Mouse (Mus musculus): ENCODE results near the gene Abcf2. TPM values are rescaled to one million over a fixed set of nuclear protein-coding genes. Genes with fewer than 3 reads are reported as not detected.
A peak's percentile ranks its signal among the peaks of the same experiment; 100 is the strongest.

The Abcf2 gene
- total RNA-seq, 4 experiments from 2014 or later, result 80.5 to 93.3 (median 83.7) TPM

GRCm38 (mm10) chr5:24602751-24603343 is 25.6 kb upstream of the Abcf2 start:
- DNase-seq (ENCODE audit: low spot score in 2 of 2), result peak in 1 of 2 experiments; percentile 51

- DNase-seq (ENCODE audit: low spot score in 2 of 2), result no peak
Observed at GRCm38 (mm10) chr5:24601911-24602750, 24.9 kb upstream of the Abcf2 start.

GRCm38 (mm10) chr5:24601071-24601835 is 24.0 kb upstream of the Abcf2 start:
- no peak for DNase-seq (ENCODE audit: low spot score in 2 of 2)

- no peak for DNase-seq (ENCODE audit: low spot score in 2 of 2)
Observed at GRCm38 (mm10) chr5:24600236-24600635, 23.0 kb upstream of the Abcf2 start.

GRCm38 (mm10) chr5:24599137-24599536 is 21.9 kb upstream of the Abcf2 start:
- DNase-seq (ENCODE audit: low spot score in 2 of 2), result no peak

- DNase-seq (ENCODE audit: low spot score in 2 of 2), result no peak
Observed at GRCm38 (mm10) chr5:24598570-24599006, 21.3 kb upstream of the Abcf2 start.

- DNase-seq (ENCODE audit: low spot score in 2 of 2), result no peak
Observed at GRCm38 (mm10) chr5:24597901-24598569, 20.8 kb upstream of the Abcf2 start.

GRCm38 (mm10) chr5:24597221-24597728 is 20.0 kb upstream of the Abcf2 start:
- DNase-seq (ENCODE audit: low spot score in 2 of 2), result peak in 1 of 2 experiments; percentile 70

GRCm38 (mm10) chr5:24596519-24597171 is 19.4 kb upstream of the Abcf2 start:
- peak in 1 of 2 experiments; percentile 84 for DNase-seq (ENCODE audit: low spot score in 2 of 2)

GRCm38 (mm10) chr5:24595786-24596380 is 18.6 kb upstream of the Abcf2 start:
- DNase-seq (ENCODE audit: low spot score in 2 of 2), result no peak

- no peak for DNase-seq (ENCODE audit: low spot score in 2 of 2)
Observed at GRCm38 (mm10) chr5:24595261-24595660, 18.0 kb upstream of the Abcf2 start.

- DNase-seq (ENCODE audit: low spot score in 2 of 2), result no peak
Observed at GRCm38 (mm10) chr5:24594346-24594745, 17.1 kb upstream of the Abcf2 start.

GRCm38 (mm10) chr5:24593928-24594327 is 16.7 kb upstream of the Abcf2 start:
- no peak for DNase-seq (ENCODE audit: low spot score in 2 of 2)

GRCm38 (mm10) chr5:24593230-24593629 is 16.0 kb upstream of the Abcf2 start:
- no peak for DNase-seq (ENCODE audit: low spot score in 2 of 2)

- no peak for DNase-seq (ENCODE audit: low spot score in 2 of 2)
Observed at GRCm38 (mm10) chr5:24592471-24593160, 15.3 kb upstream of the Abcf2 start.

GRCm38 (mm10) chr5:24591796-24592470 is 14.7 kb upstream of the Abcf2 start:
- DNase-seq (ENCODE audit: low spot score in 2 of 2), result no peak

- DNase-seq (ENCODE audit: low spot score in 2 of 2), result no peak
Observed at GRCm38 (mm10) chr5:24591268-24591721, 14.0 kb upstream of the Abcf2 start.

- DNase-seq (ENCODE audit: low spot score in 2 of 2), result no peak
Observed at GRCm38 (mm10) chr5:24589511-24590500, 12.5 kb upstream of the Abcf2 start.
